Mouse (Mus musculus): ENCODE data around the gene Dgat2. TPM values are rescaled to one million over a fixed set of nuclear protein-coding genes. Genes with fewer than 3 reads are reported as not detected.

The Dgat2 gene
- polyA plus RNA-seq, 1 experiment from 2014 or later: 3.7 TPM

DNA sequence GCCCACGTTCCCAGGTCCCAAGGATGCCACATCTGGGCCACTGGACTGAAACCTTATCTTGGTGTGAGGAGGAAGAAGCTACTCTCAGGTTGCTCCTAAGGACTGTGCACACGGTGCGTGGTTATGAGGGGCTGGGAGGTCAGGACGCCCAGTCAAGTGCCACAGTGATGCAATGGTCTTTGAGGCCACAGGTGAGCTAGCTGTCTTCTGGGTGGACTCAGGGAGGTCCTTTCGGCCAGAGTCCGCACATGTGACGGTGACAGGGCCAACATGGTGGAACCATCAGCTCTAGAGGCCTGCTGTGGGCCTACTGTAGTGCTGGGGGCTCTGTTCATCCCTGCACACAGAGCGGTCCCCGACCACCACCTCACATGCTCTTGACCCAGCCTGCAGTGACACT lies 6.9 kb downstream of the Dgat2 start:
- POLR2A ChIA-PET: no interaction called here
- TF ChIP-seq CTCF (IDR thresholded peaks at IDR 0.05): no peak
- CTCF ChIA-PET: interaction anchor here (1.7 kb wide), 1 partner anchor 25 kb away, joined by 6 read pairs; no protein-coding TSS in a partner anchor
- ATAC-seq (no peak), DNase-seq (ENCODE audit: low read depth, low spot score) (no peak)
- H3K27me3 ChIP-seq: peaks cover 6% of the 10 kb centered on the region
- in situ Hi-C loops (cut with MboI; ENCODE audit: low pct_unique_long_range_greater_than_20kb): no loop called here

DNA sequence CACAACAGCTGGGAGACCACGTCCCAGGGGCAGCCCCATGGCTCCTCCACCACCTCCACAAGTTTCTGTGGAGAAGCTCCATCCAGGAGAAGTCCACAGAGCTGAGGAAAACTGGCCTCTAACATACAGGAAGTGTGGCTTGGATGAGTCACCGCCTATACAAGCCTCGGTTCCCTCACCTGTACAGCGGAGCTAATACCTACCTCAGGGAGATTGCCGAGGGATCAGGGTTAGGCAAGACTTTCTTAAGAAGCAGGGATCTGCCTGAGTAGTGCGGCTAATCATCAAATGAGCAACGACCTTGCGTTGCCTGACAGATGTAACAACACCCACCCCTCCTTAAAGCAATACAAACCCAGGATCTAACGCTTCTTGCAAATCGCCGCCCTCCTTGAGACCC lies 7.4 kb downstream of the Dgat2 start:
- H3K27me3 ChIP-seq: peaks cover 6% of the 10 kb centered on the region
- POLR2A ChIA-PET: no interaction called here
- ATAC-seq (no peak), DNase-seq (ENCODE audit: low read depth, low spot score) (no peak)
- TF ChIP-seq CTCF (IDR thresholded peaks at IDR 0.05): no peak
- CTCF ChIA-PET: interaction anchor here (1.7 kb wide), 1 partner anchor 24 kb away, joined by 6 read pairs; no protein-coding TSS in a partner anchor
- in situ Hi-C loops (cut with MboI; ENCODE audit: low pct_unique_long_range_greater_than_20kb): no loop called here

DNA sequence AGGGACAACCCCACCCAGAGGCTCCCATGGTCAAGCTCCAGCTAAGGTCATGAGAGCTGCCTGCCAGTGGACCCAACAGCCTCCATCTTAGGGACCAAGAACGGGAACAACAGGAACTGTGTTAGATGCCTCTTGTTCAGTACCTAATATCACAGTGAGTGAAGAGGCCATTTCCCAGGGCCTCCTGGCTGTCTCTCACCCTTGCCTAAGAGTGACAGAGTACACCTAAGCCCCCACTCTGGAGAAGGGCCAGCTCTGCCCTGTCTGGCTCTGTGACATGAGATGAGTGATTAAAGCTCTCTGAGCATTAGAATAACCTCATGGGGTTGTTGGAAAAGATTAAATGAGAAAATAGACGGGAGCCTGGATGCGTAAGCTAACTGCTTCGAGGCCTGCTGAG lies 8.5 kb downstream of the Dgat2 start:
- ATAC-seq (no peak), DNase-seq (ENCODE audit: low read depth, low spot score) (no peak)
- no peak for TF ChIP-seq CTCF (IDR thresholded peaks at IDR 0.05)
- POLR2A ChIA-PET: no interaction called here
- in situ Hi-C loops (cut with MboI; ENCODE audit: low pct_unique_long_range_greater_than_20kb): no loop called here
- CTCF ChIA-PET: interaction anchor here (1.1 to 1.7 kb wide), 2 partner anchors 8 to 23 kb away, joined by 3 to 6 read pairs; no protein-coding TSS in a partner anchor
- H3K27me3 ChIP-seq: peaks cover 6% of the 10 kb centered on the region

DNA sequence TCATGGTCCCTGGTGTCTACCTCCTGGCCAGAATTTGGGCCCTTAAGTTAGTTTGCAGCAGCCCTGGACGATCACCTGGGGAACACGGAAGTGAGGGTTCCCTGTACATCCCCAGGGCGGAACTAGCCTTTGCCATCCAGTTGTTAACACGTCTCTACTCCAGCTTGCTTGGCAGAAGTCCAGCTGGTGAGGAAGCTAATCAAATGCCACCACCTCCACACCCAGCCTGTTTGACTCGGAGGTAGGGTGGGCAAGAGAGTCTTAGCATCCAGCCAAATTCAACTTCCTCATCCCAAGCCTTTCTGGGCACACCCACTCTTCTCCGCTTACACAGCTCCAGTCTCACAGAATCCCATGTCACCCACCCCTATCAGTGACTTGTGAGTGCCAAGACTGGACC lies 9.6 kb downstream of the Dgat2 start:
- ATAC-seq: no peak
- POLR2A ChIA-PET: no interaction called here
- no peak for DNase-seq (ENCODE audit: low read depth, low spot score)
- CTCF ChIA-PET: no interaction called here
- TF ChIP-seq CTCF (IDR thresholded peaks at IDR 0.05): no peak
- in situ Hi-C loops (cut with MboI; ENCODE audit: low pct_unique_long_range_greater_than_20kb): no loop called here
- peaks cover 3% of the 10 kb centered on the region for H3K27me3 ChIP-seq

DNA sequence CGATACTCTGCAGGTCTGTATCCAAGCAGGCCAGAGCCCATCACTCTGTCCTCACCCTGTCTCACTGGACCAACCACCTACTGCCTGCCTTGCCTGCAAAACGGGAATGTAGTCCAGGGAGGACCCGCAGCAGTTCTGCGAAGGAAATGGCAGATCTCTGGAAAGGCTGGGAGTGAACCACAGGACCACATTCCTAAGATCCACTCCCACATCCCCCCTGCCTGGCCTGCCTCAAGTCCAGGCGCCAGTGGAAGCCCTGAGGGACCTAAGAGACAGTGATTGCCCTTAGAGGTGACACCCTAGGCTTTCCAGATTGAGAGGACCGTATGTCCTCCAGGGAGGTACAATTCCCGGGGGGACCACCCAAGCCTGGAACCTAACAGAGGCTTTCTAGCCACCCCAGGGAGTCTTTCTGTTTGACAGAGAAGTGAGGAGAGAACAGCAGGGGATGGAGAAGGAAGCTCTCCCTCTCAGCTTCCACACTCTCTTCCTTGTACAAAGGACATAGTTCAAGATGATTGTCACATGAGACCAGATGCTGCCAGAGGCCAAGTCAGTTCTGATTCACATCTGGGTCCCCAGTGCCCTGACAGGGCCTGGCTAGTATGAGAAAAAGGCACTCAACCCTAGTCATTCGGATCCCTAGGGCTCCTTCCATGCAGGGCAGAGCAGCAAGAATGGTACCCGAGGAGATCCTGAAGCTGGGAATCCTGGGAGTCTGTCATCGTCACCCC lies 10.6 kb downstream of the Dgat2 start:
- H3K27me3 ChIP-seq: no peaks in the 10 kb centered on the region
- TF ChIP-seq CTCF (IDR thresholded peaks at IDR 0.05): no peak
- ATAC-seq (no peak), DNase-seq (ENCODE audit: low read depth, low spot score) (no peak)
- in situ Hi-C loops (cut with MboI; ENCODE audit: low pct_unique_long_range_greater_than_20kb): no loop called here
- ChIA-PET CTCF (no interaction called here), POLR2A (no interaction called here)

DNA sequence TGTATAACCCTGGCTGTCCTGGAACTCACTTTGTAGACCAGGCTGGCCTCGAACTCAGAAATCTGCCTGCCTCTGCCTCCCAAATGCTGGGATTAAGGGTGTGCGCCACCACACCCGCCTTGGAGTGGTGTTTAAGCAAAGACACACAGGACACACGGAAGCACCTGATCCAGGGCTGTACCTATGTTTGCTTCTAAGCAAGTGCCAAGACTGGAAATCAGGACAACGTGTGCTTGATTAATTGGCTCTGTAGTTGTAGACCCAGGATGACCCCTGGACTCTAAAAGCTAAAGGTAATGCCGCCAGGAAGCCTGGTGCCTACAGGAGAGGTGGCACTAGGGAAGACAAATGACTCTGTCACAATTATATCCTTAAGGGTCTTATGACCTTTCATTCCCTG lies 12.0 kb downstream of the Dgat2 start:
- DNase-seq (ENCODE audit: low read depth, low spot score): no peak
- ChIA-PET CTCF (interaction anchor here (1.3 kb wide), 1 partner anchor 19 kb away, joined by 6 read pairs; no protein-coding TSS in a partner anchor), POLR2A (no interaction called here)
- no peaks in the 10 kb centered on the region for H3K27me3 ChIP-seq
- TF ChIP-seq CTCF (IDR thresholded peaks at IDR 0.05): no peak
- in situ Hi-C loops (cut with MboI; ENCODE audit: low pct_unique_long_range_greater_than_20kb): no loop called here
- ATAC-seq: no peak

DNA sequence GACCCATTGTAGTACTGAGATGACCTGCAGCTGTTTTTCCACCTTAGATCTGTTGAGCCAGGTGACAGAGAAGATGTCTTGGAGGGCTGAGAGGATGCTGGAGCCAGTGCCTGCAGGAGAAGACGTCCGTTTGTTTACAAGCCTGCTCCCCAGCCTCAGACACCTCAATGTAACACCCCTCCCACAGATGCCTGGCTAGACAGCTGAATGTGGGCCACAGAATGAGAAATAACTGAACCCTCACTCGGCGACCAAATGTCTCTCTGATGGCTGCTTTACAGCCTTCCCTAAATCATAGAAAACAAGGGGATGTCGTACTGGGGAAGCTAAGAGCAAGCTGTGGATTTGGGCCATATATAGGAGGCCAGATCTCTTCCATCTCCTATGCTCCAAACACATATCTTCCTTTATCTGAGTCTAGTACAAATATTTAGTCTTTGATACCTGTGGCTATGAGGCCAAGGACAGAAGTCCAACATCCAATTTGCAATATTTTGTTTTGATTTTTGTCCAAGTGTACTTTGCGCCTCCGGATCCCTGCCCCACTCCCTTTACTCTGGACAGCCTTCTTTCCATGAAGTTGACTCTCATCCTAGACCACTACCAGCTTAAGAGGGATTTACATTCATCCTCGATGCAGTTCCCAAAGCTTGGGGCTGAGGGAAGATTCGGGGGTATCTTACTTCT lies 12.7 kb downstream of the Dgat2 start:
- H3K27me3 ChIP-seq: no peaks in the 10 kb centered on the region
- CTCF ChIA-PET: interaction anchor here (1.3 kb wide), 1 partner anchor 19 kb away, joined by 6 read pairs; no protein-coding TSS in a partner anchor
- in situ Hi-C loops (cut with MboI; ENCODE audit: low pct_unique_long_range_greater_than_20kb): no loop called here
- POLR2A ChIA-PET: no interaction called here
- ATAC-seq (no peak), DNase-seq (ENCODE audit: low read depth, low spot score) (no peak)
- TF ChIP-seq CTCF (IDR thresholded peaks at IDR 0.05): no peak

DNA sequence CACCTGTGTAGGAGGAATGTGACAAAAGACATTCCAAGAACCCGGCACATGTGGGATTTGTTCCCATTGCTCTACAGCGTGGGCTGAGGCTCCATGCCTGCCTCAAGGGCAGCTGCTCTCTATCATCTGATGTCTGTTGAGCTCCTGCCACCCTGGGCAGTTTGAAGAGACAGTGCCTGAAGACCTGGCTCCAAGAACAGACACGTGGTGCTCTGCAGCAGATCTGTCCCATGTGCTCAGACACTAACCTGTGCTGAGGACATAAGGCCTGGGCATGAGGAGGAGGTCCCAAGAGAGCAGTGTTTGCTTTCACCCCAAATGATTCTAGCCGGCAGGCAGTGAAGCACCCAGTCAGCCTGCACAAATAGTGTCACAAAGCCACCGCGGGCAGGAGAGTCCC lies 13.8 kb downstream of the Dgat2 start:
- no peak for DNase-seq (ENCODE audit: low read depth, low spot score)
- no peak for ATAC-seq
- no peaks in the 10 kb centered on the region for H3K27me3 ChIP-seq
- ChIA-PET CTCF (interaction anchor here (1.0 to 3.1 kb wide), 2 partner anchors 11 to 17 kb away, joined by 3 to 24 read pairs; no protein-coding TSS in a partner anchor), POLR2A (no interaction called here)
- no peak for TF ChIP-seq CTCF (IDR thresholded peaks at IDR 0.05)
- in situ Hi-C loops (cut with MboI; ENCODE audit: low pct_unique_long_range_greater_than_20kb): no loop called here

DNA sequence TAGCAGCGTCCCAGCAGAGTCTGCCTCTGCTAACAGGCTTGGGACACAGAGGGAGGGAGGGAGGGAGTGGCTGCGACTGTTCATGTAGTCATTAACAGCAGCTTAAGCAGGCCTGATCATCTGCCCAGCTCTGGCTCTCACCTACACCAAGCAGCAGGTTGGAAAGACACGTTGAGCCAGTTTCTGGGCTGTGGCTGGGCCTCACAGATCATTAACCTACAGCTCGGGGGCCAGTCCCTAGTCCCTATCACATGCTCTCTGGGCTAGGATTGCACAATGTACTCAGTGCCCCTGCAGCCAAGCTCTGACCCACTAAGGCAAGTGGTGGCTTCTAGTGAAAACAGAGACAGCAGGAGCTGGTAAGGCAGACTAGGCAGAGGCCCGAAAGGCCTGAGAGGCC lies 14.6 kb downstream of the Dgat2 start:
- POLR2A ChIA-PET: no interaction called here
- TF ChIP-seq CTCF (IDR thresholded peaks at IDR 0.05): no peak
- ATAC-seq (peak; percentile 67), DNase-seq (ENCODE audit: low read depth, low spot score) (peak; percentile 54)
- CTCF ChIA-PET: interaction anchor here (1.0 to 3.1 kb wide), 3 partner anchors 10 to 62 kb away, joined by 3 to 24 read pairs (median 3); no protein-coding TSS in a partner anchor
- no peaks in the 10 kb centered on the region for H3K27me3 ChIP-seq
- in situ Hi-C loops (cut with MboI; ENCODE audit: low pct_unique_long_range_greater_than_20kb): no loop called here

DNA sequence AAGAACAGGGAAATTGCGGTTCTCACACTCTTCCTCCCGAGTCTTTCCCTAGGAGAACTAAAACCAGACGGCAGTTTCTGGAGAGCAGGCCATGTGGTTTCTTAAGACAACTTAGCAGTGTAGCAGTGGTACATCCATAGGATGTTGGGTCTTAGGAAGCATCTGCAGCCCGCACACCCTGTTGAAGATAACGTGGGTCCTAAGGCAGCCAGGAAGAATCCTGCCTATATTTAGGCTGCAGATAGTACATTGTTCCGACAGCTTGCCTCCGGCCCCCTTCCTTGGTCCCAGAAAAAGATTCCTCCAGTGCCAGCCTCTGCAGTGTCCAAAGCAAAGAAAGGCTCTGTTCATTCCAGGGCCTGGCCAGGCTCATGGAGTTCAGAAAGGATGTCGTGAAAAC lies 16.4 kb downstream of the Dgat2 start:
- DNase-seq (ENCODE audit: low read depth, low spot score) (no peak), ATAC-seq (no peak)
- no peak for TF ChIP-seq CTCF (IDR thresholded peaks at IDR 0.05)
- ChIA-PET CTCF (interaction anchor here (0.9 to 3.1 kb wide), 2 partner anchors 8 to 15 kb away, joined by 3 to 24 read pairs; no protein-coding TSS in a partner anchor), POLR2A (no interaction called here)
- in situ Hi-C loops (cut with MboI; ENCODE audit: low pct_unique_long_range_greater_than_20kb): no loop called here
- no peaks in the 10 kb centered on the region for H3K27me3 ChIP-seq

DNA sequence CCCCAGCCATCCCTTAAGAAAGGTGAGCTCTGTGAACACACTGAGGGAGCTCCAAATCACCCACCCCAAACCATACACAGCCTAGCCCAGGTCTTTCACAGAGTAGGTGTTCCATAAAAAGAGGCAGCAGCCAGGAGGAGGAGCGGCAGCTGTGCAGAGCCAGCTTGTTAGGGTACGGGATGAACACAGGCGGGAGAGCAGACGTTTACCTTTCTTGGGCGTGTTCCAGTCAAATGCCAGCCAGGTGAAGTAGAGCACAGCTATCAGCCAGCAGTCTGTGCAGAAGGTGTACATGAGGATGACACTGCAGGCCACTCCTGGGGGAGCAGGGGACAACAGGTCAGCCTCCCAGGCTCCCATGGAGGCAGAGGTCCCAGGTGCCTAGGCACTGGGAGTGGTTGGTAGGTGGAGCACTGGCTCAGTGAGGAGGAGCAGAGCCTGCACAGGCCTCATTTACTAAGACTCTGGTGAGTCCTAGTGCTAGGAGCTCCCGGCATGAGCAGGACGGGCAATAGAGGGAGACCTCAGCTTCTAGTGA lies 17.6 kb downstream of the Dgat2 start:
- no peak for TF ChIP-seq CTCF (IDR thresholded peaks at IDR 0.05)
- in situ Hi-C loops (cut with MboI; ENCODE audit: low pct_unique_long_range_greater_than_20kb): no loop called here
- ATAC-seq (no peak), DNase-seq (ENCODE audit: low read depth, low spot score) (no peak)
- CTCF ChIA-PET: interaction anchor here (3.7 kb wide), 1 partner anchor 14 kb away, joined by 13 read pairs; no protein-coding TSS in a partner anchor
- POLR2A ChIA-PET: no interaction called here
- H3K27me3 ChIP-seq: no peaks in the 10 kb centered on the region
